Mouse (Mus musculus) small intestine, adult 2 months (tissue): Measurements from ENCODE around the gene BC004004.

ENCODE experiments used
- CTCF ChIP-seq: fragments of 200-500 bp; IDR thresholded peaks from 2 replicates; pipeline ENCODE4 v1.5.1; 2012; ENCODE audit warnings: low read depth, mild to moderate bottlenecking, control low read depth, inconsistent platforms, low read length, moderate library complexity, mixed read lengths; ENCODE audit not compliant: insufficient replicate concordance, insufficient read length; ENCODE audit errors: extremely low read depth
- POLR2A ChIP-seq: fragments of 200-500 bp; IDR thresholded peaks from 2 replicates; pipeline ENCODE4 v1.6.1; 2012; ENCODE audit warnings: low read depth, mild to moderate bottlenecking, control low read depth, inconsistent platforms, low read length, moderate library complexity

DNA sequence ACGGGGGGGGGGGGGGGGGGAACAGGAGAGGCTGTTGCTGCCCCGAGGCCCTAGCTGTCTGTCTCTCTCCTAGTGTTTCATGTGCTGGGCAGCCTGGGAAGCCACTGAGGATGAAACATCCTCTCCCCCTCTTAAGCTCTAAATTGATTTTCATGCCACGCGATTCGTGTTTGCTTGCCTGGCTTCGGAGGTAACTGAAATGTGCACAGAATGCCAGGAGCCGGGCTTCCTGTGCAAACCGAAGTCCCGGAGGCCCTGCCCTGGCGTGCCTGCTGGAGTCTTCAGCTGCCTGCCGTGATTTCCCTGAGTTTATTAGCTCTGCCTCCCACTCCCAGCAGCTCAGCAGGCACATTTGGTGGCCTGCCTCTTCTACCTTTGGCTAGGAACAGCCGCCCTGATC, 23.7 kb upstream of the BC004004 start:
- no peak for TF ChIP-seq CTCF
- no peak for TF ChIP-seq POLR2A
